Mouse (Mus musculus) heart, adult 2 months (tissue): ENCODE measurements at regions not wholly inside any gene's neighbourhood (a gene's known extent, or its start where the extent isn't known, plus 50 kb on each side); places are given as distances from the start of the nearest gene placed in this dataset.

Experiments used
- DNase-seq, 2 experiments: peaks; one replicate each; pipeline ENCODE4 v3.0.0; 2021
- H3K27ac ChIP-seq: fragments of 200-600 bp; 2 replicates; pipeline ENCODE4 v1.8.1; 2022
- H3K27me3 ChIP-seq: fragments of 200-500 bp; 2 replicates; pipeline ENCODE4 v1.6.1; 2012; ENCODE audit warnings: mild to moderate bottlenecking, low read length, inconsistent platforms, mixed read lengths; ENCODE audit not compliant: control insufficient read depth, insufficient read depth
- H3K36me3 ChIP-seq: fragments of 200-500 bp; 2 replicates; pipeline ENCODE4 v1.6.1; 2012; ENCODE audit warnings: low read length, inconsistent platforms; ENCODE audit not compliant: control insufficient read depth, insufficient read depth
- H3K4me1 ChIP-seq: fragments of 200-500 bp; 2 replicates; pipeline ENCODE4 v1.6.1; 2011; ENCODE audit warnings: low read length; ENCODE audit not compliant: control insufficient read depth, insufficient read depth
- H3K4me3 ChIP-seq: fragments of 200-600 bp; 2 replicates; pipeline ENCODE4 v1.8.1; 2022
- H3K79me2 ChIP-seq: fragments of 200-500 bp; replicated peaks from 2 replicates; pipeline ENCODE4 v1.6.1; 2012; ENCODE audit warnings: mild to moderate bottlenecking, inconsistent platforms, low read length, moderate library complexity, mixed read lengths; ENCODE audit not compliant: control insufficient read depth, insufficient read depth
- H3K9ac ChIP-seq: fragments of 200-500 bp; 2 replicates; pipeline ENCODE4 v1.6.1; 2012; ENCODE audit warnings: low read depth, mild to moderate bottlenecking, control low read depth, inconsistent platforms, low read length, mixed read lengths
- CTCF ChIP-seq: fragments of 200-600 bp; IDR thresholded peaks from 2 replicates; pipeline ENCODE4 v1.8.1; 2022; ENCODE audit warnings: antibody characterized with exemption, mild to moderate bottlenecking, moderate library complexity
- EP300 ChIP-seq: fragments of 200-500 bp; IDR thresholded peaks from 2 replicates; pipeline ENCODE4 v1.6.1; 2011; ENCODE audit warnings: low read depth, low read length, control low read depth; ENCODE audit not compliant: insufficient read depth
- POLR2A ChIP-seq: fragments of 200-500 bp; IDR thresholded peaks from 2 replicates; pipeline ENCODE4 v1.6.1; 2011; ENCODE audit warnings: mild to moderate bottlenecking, low read depth, low read length, control low read depth; ENCODE audit not compliant: insufficient read depth
- WGBS: fragments of 180-500 bp; shearing (Covaris S2); methylation state at CpG from one replicate; pipeline ENCODE4 v1.1.7; 2018; 5-methylcytosine and 5-hydroxymethylcytosine counted together
- intact Hi-C: fragments of 180-260 bp; cut with DNase I; formaldehyde crosslinking; loops from one replicate; pipeline ENCODE4 v1.15.1; 2025

- no peak for DNase-seq
- Histone ChIP-seq H3K36me3 (no peaks in the 10 kb centered on the region), H3K27me3 (no peaks in the 10 kb centered on the region), H3K27ac (no peak overlapping the region), H3K79me2 (no peaks in the 10 kb centered on the region), H3K4me1 (no peaks in the 10 kb centered on the region), H3K4me3 (no peak overlapping the region), H3K9ac (no peak overlapping the region)
- intact Hi-C loops: no loop called here
- TF ChIP-seq CTCF (no peak), POLR2A (no peak), EP300 (no peak)
Observed at GRCm38 (mm10) chr13:33721851-33722250, 60.6 kb downstream of the Serpinb6d start.

- Histone ChIP-seq H3K4me3 (peak overlapping the region; percentile 41), H3K27ac (no peak overlapping the region; the same call in 1 of the 2 replicates), H3K27me3 (no peaks in the 10 kb centered on the region), H3K79me2 (no peaks in the 10 kb centered on the region), H3K9ac (no peak overlapping the region), H3K4me1 (no peaks in the 10 kb centered on the region), H3K36me3 (no peaks in the 10 kb centered on the region)
- WGBS: 35% methylated on average over 18 of the region's 18 CpGs
- TF ChIP-seq POLR2A (no peak), CTCF (peak; percentile 67)
- DNase-seq: peak; percentile 55 to 56
- intact Hi-C loops: loop anchor here (10.0 kb wide), 1 partner anchor 208 kb away; no protein-coding TSS in a partner anchor
Observed at GRCm38 (mm10) chr13:33762293-33763125, 80.7 kb downstream of the Serpinb6e start.

GRCm38 (mm10) chr13:33763295-33763916 is 79.8 kb downstream of the Serpinb6e start:
- Histone ChIP-seq H3K4me1 (no peaks in the 10 kb centered on the region), H3K9ac (no peak overlapping the region), H3K79me2 (no peaks in the 10 kb centered on the region), H3K27ac (no peak overlapping the region), H3K36me3 (no peaks in the 10 kb centered on the region), H3K4me3 (no peak overlapping the region), H3K27me3 (no peaks in the 10 kb centered on the region)
- 76% methylated on average over 14 of the region's 14 CpGs for WGBS
- intact Hi-C loops: loop anchor here (10.0 kb wide), 1 partner anchor 209 kb away; no protein-coding TSS in a partner anchor
- no peak for DNase-seq
- TF ChIP-seq EP300 (no peak), POLR2A (no peak), CTCF (no peak)
